Mouse (Mus musculus) splenic B cell, adult 2 months (primary cell): ENCODE results near the gene Jmjd1c.
A peak's percentile ranks its signal among the peaks of the same experiment; 100 is the strongest.

Experiments
- DNase-seq: peaks from one replicate; pipeline ENCODE4 v3.0.0-alpha.2; 2011; ENCODE audit warnings: low read depth, low spot score
- H3K27me3 ChIP-seq: 2 replicates; pipeline ENCODE4 v1.6.1; 2012; ENCODE audit warnings: mild to moderate bottlenecking, low read length, moderate library complexity, mixed read lengths; ENCODE audit not compliant: control insufficient read depth, poor library complexity, insufficient read depth, severe bottlenecking
- H3K36me3 ChIP-seq: 2 replicates; pipeline ENCODE4 v1.6.1; 2012; ENCODE audit warnings: mild to moderate bottlenecking, low read length, moderate library complexity, mixed read lengths; ENCODE audit not compliant: control insufficient read depth, poor library complexity, insufficient read depth, severe bottlenecking

Jmjd1c gene

DNA sequence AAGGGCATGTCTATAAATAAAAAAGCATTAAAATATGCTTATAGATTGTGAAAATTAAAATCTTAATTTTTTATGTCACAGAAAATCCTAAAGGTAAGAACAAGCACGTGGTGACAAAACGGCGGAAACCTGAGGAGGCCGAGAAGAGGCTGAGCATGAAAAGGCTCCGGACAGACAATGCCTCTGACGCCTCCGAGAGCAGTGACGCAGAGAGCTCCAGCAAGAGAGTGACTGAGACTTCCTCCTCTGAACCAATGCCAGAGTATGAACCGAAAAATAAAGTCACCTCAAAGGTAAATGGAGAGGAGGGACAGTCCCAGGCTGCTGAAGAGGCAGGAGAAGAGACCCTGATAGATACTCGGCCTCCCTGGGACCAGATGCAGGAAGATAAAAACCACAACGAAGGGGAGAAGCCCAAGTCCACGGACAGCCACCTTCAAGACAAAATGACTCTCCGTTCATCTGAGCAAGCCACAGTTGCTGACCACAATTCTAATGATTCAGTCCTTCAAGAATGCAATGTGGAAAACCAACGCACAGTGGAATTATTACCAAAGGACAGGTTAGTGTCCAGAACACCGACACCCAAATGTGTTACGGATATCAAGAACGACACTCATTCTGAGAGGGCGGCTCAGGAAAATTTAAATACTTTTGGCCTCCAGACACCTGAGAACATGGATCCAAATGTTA lies 123.1 kb downstream of the Jmjd1c start:
- Histone ChIP-seq H3K27me3 (no peaks in the 10 kb centered on the region), H3K36me3 (peaks cover 11% of the 10 kb centered on the region)
- DNase-seq, result no peak

DNA sequence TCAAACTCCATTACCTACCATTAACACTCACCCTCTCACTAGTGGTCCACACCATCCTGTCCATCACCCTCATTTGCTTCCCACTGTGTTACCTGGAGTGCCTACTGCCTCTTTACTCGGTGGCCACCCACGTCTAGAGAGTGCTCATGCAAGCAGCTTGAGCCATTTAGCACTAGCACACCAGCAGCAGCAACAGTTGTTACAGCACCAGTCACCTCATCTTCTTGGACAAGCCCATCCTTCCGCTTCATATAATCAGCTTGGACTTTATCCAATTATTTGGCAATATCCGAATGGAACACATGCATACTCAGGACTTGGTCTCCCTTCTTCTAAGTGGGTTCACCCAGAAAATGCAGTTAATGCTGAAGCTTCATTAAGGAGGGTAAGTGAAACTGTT lies 124.3 kb downstream of the Jmjd1c start:
- no peaks in the 10 kb centered on the region for H3K27me3 ChIP-seq
- H3K36me3 ChIP-seq, result peaks cover 11% of the 10 kb centered on the region
- DNase-seq, result no peak

DNA sequence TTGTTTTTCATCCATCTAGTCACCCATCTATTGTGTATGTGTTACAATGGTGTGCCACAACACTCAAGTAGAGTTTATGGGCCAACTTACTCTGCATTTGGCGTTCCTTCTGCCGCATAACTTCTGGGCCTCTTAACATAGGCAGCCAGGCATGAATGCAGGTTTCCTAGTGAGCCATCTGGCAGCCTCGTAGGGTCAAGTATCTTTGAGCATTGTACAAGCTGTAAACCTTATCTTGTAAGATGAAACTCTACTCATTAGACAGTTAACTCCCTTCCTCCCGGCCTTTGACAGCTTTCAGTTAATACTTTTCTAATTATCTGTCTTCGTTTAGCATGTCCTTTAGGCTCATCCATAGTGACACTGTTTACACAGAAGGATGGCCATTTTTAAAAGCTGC lies 125.4 kb downstream of the Jmjd1c start:
- no peak for DNase-seq

DNA sequence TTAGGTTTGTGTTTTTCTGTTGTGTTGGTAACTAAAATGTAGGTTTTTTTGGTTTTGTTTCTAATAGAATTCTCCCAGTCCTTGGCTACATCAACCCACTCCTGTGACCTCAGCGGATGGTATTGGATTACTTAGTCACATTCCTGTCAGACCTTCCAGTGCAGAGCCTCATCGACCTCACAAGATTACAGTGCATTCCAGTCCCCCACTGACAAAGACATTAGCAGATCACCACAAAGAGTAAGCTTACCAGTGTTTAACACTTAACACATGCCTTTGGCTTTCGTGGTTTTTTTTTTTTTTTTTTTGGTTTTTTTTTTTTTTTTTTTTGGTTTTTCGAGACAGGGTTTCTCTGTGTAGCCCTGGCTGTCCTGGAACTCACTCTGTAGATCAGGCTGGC lies 128.0 kb downstream of the Jmjd1c start:
- H3K36me3 ChIP-seq, result peaks cover 20% of the 10 kb centered on the region
- H3K27me3 ChIP-seq, result no peaks in the 10 kb centered on the region
- DNase-seq, result no peak

More for the DNA sequence above, 125.4 kb downstream of the Jmjd1c start:
- Histone ChIP-seq H3K36me3 (peaks cover 16% of the 10 kb centered on the region), H3K27me3 (no peaks in the 10 kb centered on the region)

DNA sequence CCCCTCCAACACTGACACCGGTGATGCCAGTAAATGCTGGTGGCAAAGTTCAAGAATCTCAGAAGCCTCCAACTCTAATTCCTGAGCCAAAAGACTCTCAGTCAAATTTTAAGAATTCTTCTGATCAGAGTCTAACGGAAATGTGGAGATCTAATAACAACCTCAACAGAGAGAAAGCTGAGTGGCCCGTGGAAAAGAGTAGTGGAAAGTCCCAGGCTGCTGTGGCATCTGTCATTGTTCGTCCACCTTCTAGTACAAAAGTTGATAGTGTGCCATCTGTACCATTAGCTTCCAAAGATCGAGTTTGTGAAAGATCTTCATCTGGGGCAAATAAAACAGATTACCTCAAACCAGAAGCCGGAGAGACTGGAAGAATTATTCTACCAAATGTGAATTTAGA lies 129.6 kb downstream of the Jmjd1c start:
- no peaks in the 10 kb centered on the region for H3K27me3 ChIP-seq
- peaks cover 18% of the 10 kb centered on the region for H3K36me3 ChIP-seq
- DNase-seq, result no peak

DNA sequence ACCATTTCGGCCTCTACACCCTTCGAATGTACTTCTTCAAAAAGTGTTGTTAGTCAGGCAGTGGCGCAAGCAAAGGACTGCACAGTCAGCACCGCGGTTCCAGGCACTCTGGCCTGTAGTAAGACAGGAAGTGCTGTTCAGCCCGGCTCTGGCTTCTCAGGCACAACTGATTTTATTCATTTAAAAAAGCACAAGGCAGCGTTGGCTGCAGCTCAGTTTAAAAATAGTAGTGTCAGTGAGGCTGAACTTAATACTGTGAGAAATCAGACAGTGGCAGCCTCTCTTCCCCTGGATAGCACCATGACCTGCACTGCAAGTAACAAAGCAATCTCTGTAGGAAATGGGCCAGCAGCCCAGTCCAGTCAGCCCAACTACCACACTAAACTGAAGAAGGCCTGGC lies 130.2 kb downstream of the Jmjd1c start:
- no peaks in the 10 kb centered on the region for H3K27me3 ChIP-seq
- no peak for DNase-seq
- H3K36me3 ChIP-seq, result peaks cover 21% of the 10 kb centered on the region

DNA sequence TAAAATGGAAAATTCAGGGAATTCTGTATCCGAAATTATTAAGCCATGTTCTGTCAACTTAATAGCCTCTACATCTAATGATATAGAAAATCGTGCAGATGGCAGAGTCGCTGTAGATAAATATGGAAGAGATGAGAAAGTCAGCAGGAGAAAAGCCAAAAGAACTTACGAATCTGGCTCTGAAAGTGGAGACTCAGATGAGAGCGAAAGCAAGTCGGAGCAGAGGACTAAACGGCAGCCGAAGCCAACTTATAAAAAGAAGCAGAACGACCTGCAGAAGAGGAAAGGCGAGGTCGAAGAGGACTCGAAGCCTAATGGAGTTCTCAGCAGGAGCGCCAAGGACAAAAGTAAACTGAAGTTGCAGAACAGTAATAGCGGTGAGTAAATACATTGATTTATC lies 130.6 kb downstream of the Jmjd1c start:
- no peak for DNase-seq
- H3K36me3 ChIP-seq, result peaks cover 24% of the 10 kb centered on the region

DNA sequence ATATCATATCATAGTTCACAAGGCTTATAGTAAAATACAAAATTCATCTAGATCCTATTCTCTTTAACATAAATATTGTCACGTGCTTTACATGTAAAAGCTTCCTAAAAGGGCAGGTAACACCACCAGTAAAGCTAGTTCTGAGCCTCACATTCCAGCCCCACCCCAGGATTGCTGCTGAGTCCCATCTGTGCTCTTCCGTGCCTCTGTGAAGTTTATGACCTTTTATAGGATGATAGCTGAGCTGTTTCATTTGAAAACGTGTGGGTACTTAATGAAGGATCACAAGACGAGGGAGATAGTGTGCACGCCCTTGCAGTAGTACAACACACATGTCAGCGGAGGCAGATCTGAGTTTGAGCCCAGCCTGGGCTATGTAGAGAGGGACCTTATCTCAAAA lies 134.5 kb downstream of the Jmjd1c start:
- Histone ChIP-seq H3K27me3 (no peaks in the 10 kb centered on the region), H3K36me3 (peaks cover 31% of the 10 kb centered on the region)
- no peak for DNase-seq

More for the DNA sequence above, 130.6 kb downstream of the Jmjd1c start:
- H3K27me3 ChIP-seq, result no peaks in the 10 kb centered on the region

DNA sequence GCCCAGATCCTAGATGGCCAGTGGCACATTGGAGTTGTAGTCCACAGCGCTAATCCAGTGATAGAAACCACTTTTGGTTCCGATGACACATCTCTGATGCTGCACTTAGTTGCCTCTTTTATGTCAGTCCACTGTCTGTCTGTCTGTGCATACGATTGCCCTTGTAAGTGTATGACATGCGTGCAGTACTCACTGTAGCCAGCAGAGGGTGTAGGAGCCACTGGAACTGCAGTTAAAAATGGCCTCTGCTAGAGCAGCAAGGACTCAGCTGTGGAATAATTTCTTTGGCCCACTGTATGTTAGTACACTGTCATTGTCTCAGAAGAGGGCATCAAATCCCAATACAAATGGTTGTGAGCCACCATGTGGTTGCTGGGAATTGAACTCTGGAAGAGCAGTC lies 151.2 kb downstream of the Jmjd1c start:
- DNase-seq, result peak; percentile 70
- Histone ChIP-seq H3K27me3 (no peaks in the 10 kb centered on the region), H3K36me3 (peaks cover 39% of the 10 kb centered on the region)

DNA sequence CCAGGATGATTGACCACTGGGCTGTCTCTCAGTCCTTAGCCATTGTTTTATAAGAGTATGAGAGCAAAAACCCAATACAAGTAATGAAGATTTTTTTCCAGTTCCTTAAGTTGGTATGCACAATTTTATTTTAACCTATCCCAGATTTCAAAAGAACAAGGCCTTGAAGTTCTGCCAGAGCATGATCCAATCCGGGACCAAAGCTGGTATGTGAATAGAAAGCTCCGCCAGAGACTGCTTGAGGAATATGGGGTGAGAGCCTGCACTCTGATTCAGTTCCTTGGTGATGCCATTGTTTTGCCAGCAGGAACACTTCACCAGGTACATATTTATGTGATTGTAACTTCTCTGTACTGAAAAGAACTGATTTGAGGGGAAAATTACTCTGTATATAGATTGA lies 153.6 kb downstream of the Jmjd1c start:
- no peaks in the 10 kb centered on the region for H3K27me3 ChIP-seq
- DNase-seq, result no peak

DNA sequence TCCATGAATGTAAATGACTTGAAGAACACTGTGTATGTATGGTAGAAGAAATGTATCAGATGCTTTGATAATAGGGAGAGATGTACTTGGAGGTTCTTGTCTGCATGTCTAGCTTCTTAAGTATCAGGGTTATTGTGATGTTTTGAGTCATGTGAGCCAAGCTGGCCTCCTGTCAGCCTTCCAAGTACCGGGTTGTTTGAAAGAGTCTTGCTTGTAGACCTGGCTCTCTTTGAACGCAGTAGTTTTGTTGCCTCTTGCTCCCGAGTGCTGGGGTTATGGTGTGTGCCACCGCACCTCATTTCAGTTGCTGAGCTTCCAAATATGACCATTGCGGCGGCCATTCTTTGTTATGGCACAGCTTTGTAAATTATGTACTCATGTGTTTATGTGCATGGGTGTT lies 154.9 kb downstream of the Jmjd1c start:
- no peaks in the 10 kb centered on the region for H3K27me3 ChIP-seq

More for the DNA sequence above, 153.6 kb downstream of the Jmjd1c start:
- H3K36me3 ChIP-seq, result peaks cover 35% of the 10 kb centered on the region

DNA sequence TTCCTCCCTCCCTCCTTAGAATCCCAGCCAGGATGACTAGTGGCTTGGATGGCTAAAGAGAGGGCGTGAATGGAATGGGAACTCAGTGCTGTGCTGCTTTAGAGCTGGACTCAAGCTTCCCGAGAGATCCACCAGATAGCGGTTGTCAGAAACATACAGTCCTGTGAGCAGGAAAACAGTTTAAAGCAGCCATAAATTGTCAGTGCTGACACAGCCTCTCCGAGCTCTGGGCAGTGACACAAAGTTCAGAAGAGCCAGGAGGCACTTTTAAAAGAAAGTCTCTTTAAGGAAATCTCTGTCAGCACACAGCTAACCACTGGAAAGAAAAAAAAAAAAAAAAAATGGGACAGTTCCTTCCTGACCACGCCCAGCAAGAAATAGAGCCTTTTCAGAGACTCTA lies 156.4 kb downstream of the Jmjd1c start:
- H3K27me3 ChIP-seq, result no peaks in the 10 kb centered on the region
- DNase-seq, result no peak
- peaks cover 29% of the 10 kb centered on the region for H3K36me3 ChIP-seq

More for the DNA sequence above, 154.9 kb downstream of the Jmjd1c start:
- peaks cover 36% of the 10 kb centered on the region for H3K36me3 ChIP-seq
- DNase-seq, result no peak

DNA sequence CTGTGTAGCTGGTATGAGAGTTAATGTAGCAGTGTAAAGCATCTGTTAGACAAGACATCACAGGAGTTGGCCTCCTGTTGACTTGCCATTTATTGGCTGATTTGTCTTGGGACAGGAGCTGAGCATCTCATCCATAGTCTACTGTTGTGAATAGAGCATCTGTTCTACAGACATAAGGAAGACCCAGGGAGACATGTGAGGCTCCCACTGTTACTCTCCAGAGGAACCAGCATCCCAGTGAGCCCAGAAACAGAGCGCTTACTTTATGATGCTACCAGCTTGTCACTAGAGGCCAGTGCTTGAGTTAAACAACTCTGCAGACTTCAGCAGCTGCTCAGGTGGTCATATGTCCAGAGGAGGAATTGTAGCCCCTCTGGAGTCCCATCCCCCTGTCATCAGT lies 157.2 kb downstream of the Jmjd1c start:
- DNase-seq, result no peak
- Histone ChIP-seq H3K36me3 (peaks cover 26% of the 10 kb centered on the region), H3K27me3 (no peaks in the 10 kb centered on the region)

DNA sequence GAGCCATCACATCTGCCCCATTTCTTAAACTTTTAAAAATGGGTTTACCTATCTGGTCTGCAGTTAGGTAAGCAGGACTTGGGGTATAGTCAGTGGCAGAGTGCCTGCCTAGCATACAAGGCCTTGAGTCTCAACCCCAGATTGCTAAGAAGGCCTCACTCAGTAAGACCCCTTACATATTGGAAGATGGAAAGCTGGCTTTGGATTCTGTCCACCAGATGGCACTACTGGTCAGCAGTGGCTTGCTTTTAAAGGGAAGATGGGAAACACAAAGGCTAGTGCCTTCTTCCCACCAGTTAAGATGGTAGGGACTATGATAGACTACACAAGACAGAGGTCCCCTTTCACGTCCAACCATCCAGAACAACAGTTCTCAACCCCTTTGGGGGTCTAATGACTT lies 168.9 kb downstream of the Jmjd1c start:
- H3K36me3 ChIP-seq, result peaks cover 7% of the 10 kb centered on the region; the same call in 1 of the 2 replicates
- peak; percentile 66 for DNase-seq
- H3K27me3 ChIP-seq, result no peaks in the 10 kb centered on the region

DNA sequence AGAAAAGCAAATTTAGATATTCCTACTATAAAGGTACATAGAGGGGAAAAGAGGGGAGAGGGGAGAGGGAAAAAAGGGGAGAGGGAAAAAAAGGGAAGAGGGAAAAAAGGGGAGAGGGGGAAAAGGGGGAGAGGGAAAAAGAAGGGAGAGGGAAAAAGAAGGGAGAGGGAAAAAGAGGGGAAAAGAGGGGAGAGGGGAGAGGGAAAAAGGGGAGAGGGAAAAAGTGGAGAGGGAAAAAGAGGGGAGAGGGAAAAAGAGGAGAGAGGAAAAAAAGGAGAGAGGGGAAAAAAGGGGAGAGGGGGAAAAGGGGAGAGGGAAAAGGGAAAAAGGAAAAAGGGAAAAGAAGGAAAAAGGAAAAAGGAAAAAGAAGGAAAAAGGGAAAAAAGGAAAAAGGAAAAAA lies 180.0 kb downstream of the Jmjd1c start:
- H3K27me3 ChIP-seq, result no peaks in the 10 kb centered on the region
- no peak for DNase-seq

DNA sequence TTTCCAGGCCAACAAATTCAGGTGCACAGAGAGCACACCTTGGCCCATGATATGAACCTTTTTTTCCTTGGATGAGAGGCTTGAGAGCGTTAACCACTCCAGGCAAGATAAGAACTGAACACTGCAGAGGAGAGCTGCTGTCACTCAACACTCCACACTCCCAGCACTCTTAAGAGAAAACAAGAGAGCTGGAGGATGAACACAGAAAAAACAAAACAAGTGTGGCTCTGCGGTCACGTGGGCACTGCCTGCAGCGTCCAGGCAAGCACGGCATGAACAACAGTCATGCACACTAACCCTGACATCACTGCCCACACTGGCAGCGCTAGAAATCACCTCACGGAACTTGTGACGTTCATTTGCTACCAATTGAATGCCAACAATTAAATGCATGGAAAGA lies 185.9 kb downstream of the Jmjd1c start:
- no peak for DNase-seq
- no peaks in the 10 kb centered on the region for H3K36me3 ChIP-seq
- no peaks in the 10 kb centered on the region for H3K27me3 ChIP-seq

More for the DNA sequence above, 180.0 kb downstream of the Jmjd1c start:
- H3K36me3 ChIP-seq, result peaks cover 7% of the 10 kb centered on the region; the same call in 1 of the 2 replicates
